Comparison of ENCODE assay signal across 12 mouse cellular contexts in genomic region chr3:148978541-148978940, GRCm38 (mm10). TPM values are rescaled to one million over a fixed set of nuclear protein-coding genes. Genes with fewer than 3 reads are reported as not detected.
A peak's percentile ranks its signal among the peaks of the same experiment; 100 is the strongest.
DNase-seq lines count a peak whose midpoint lies in the region; ATAC-seq and TF ChIP-seq lines count a peak whose summit lies in the region.
"Had no signal": no experiment of that assay in that cellular context is flagged by ENCODE, and none has a peak within 500 bp of the region (broad histone marks: within the 10 kb centered on the region; RNA-seq: fewer than 3 reads in every experiment).

No protein-coding gene starts in this region.

- ATAC-seq in forebrain, embryonic 14.5 days: peak; percentile 35; the same call in 1 of the 2 replicates
- no peak for ATAC-seq in kidney, postnatal 0 days (replicated peaks; ENCODE audit: low FRiP score, low read depth)
- ATAC-seq in kidney, embryonic 15.5 days (replicated peaks; ENCODE audit: low FRiP score): no peak
- no peak for ATAC-seq in embryonic facial prominence, embryonic 15.5 days (ENCODE audit: insufficient number of reproducible peaks, low FRiP score, low TSS enrichment, low read depth)

- H3K79me2 ChIP-seq in CH12.LX (replicated peaks; ENCODE audit: control insufficient read depth, extremely low read depth, insufficient read depth, poor library complexity, severe bottlenecking): no peaks in the 10 kb centered on the region

- dilution Hi-C loops in CH12.LX (cut with MboI; ENCODE audit: extremely low pct_ligation_motif_present, extremely low pct_unique_long_range_greater_than_20kb, low sequenced_read_pairs): no loop called here

- H3K4me3 ChIP-seq in forebrain, embryonic 14.5 days (ENCODE audit: low read depth, low read length): no peak overlapping the region
- H3K4me3 ChIP-seq in forebrain, embryonic 10.5 days: no peak overlapping the region
- no peak overlapping the region for H3K4me3 ChIP-seq in kidney, postnatal 0 days (replicated peaks; ENCODE audit: low read depth, low read length)
- H3K4me3 ChIP-seq in kidney, embryonic 15.5 days (replicated peaks): no peak overlapping the region
- no peak overlapping the region for H3K4me3 ChIP-seq in CH12.LX (replicated peaks in 1 of 3; ENCODE audit: low read depth in 2 of 3, low read length in 2 of 3, poor library complexity in 1 of 3)
- H3K4me3 ChIP-seq in embryonic facial prominence, embryonic 15.5 days (replicated peaks): no peak overlapping the region
- H3K4me3 ChIP-seq: heart, embryonic 12.5 days; limb, embryonic 12.5 days had no signal

- H3K36me3 ChIP-seq in forebrain, embryonic 14.5 days (ENCODE audit: control insufficient read depth, insufficient read depth, low read length): no peaks in the 10 kb centered on the region
- peaks cover 12% of the 10 kb centered on the region; the same call in 1 of the 2 replicates for H3K36me3 ChIP-seq in forebrain, embryonic 10.5 days (replicated peaks)
- H3K36me3 ChIP-seq in kidney, postnatal 0 days (ENCODE audit: insufficient read depth, low read length): no peaks in the 10 kb centered on the region
- no peaks in the 10 kb centered on the region for H3K36me3 ChIP-seq in kidney, embryonic 15.5 days
- H3K36me3 ChIP-seq in CH12.LX (replicated peaks in 1 of 2; ENCODE audit: control insufficient read depth in 1 of 2, insufficient read depth in 1 of 2, low read length in 1 of 2): no peaks in the 10 kb centered on the region
- no peaks in the 10 kb centered on the region for H3K36me3 ChIP-seq in embryonic facial prominence, embryonic 15.5 days
- H3K36me3 ChIP-seq: heart, embryonic 12.5 days; limb, embryonic 12.5 days had no signal

- peak; percentile 62; the same call in 1 of the 2 replicates for TF ChIP-seq CTCF in kidney, postnatal 0 days (IDR thresholded peaks at IDR 0.05; ENCODE audit: low read depth)
- TF ChIP-seq CTCF in CH12.LX (conservative IDR thresholded peaks at IDR 0.05 in 1 of 2, IDR thresholded peaks at IDR 0.05 in 1 of 2; ENCODE audit: low read depth in 2 of 2, low read length in 2 of 2): peak in 1 of 2 experiments; percentile 61; a peak in 2 of 4 replicates

- no peaks in the 10 kb centered on the region for H3K9me3 ChIP-seq in forebrain, embryonic 14.5 days (replicated peaks; ENCODE audit: control insufficient read depth, low read length)
- H3K9me3 ChIP-seq in forebrain, embryonic 10.5 days: no peaks in the 10 kb centered on the region
- H3K9me3 ChIP-seq in kidney, postnatal 0 days (replicated peaks; ENCODE audit: low read length): no peaks in the 10 kb centered on the region
- H3K9me3 ChIP-seq in kidney, embryonic 15.5 days (replicated peaks): no peaks in the 10 kb centered on the region
- no peaks in the 10 kb centered on the region for H3K9me3 ChIP-seq in CH12.LX (replicated peaks; ENCODE audit: low read length)
- no peaks in the 10 kb centered on the region for H3K9me3 ChIP-seq in embryonic facial prominence, embryonic 15.5 days (replicated peaks)
- H3K9me3 ChIP-seq: heart, embryonic 12.5 days; limb, embryonic 12.5 days had no signal

- peak overlapping the region; percentile 63 for H3K4me2 ChIP-seq in forebrain, embryonic 14.5 days (ENCODE audit: low read length)
- H3K4me2 ChIP-seq in kidney, postnatal 0 days (ENCODE audit: low read length): no peak overlapping the region
- H3K4me2 ChIP-seq in kidney, embryonic 15.5 days: no peak overlapping the region
- H3K4me2 ChIP-seq in CH12.LX (ENCODE audit: insufficient read depth, low read depth, poor library complexity, severe bottlenecking): peak overlapping the region; percentile 29
- H3K4me2 ChIP-seq in embryonic facial prominence, embryonic 15.5 days (replicated peaks): no peak overlapping the region
- H3K4me2 ChIP-seq: limb, embryonic 12.5 days had no signal

- H3K27ac ChIP-seq in forebrain, embryonic 14.5 days (ENCODE audit: low read depth, low read length): no peak overlapping the region
- H3K27ac ChIP-seq in forebrain, embryonic 10.5 days: no peak overlapping the region
- no peak overlapping the region for H3K27ac ChIP-seq in kidney, postnatal 0 days
- H3K27ac ChIP-seq in kidney, embryonic 15.5 days: no peak overlapping the region
- no peak overlapping the region for H3K27ac ChIP-seq in CH12.LX (ENCODE audit: insufficient read depth, low read depth)
- H3K27ac ChIP-seq in embryonic facial prominence, embryonic 15.5 days (replicated peaks): 0 out of 2 replicates have a peak overlapping the region, but pooled peaks have one; percentile 2
- H3K27ac ChIP-seq: limb, embryonic 12.5 days had no signal

- peaks cover 21% of the 10 kb centered on the region for H3K4me1 ChIP-seq in forebrain, embryonic 14.5 days (ENCODE audit: control insufficient read depth, insufficient read depth, low read length)
- peaks cover 64% of the 10 kb centered on the region for H3K4me1 ChIP-seq in forebrain, embryonic 10.5 days
- H3K4me1 ChIP-seq in kidney, postnatal 0 days (replicated peaks; ENCODE audit: insufficient read depth, low read length): peaks cover 4% of the 10 kb centered on the region; the same call in 1 of the 2 replicates
- H3K4me1 ChIP-seq in kidney, embryonic 15.5 days: peaks cover 35% of the 10 kb centered on the region
- peaks cover 2 to 9% of the 10 kb centered on the region in 2 experiments; a peak in 1 of 4 replicates for H3K4me1 ChIP-seq in CH12.LX (ENCODE audit: control insufficient read depth in 1 of 2, insufficient read depth in 2 of 2)
- H3K4me1 ChIP-seq in embryonic facial prominence, embryonic 15.5 days: peaks cover 29% of the 10 kb centered on the region

- WGBS in forebrain, embryonic 14.5 days: 22% methylated on average over 8 of the region's 8 CpGs
- WGBS in forebrain, embryonic 10.5 days: 66% methylated on average over 8 of the region's 8 CpGs
- 56% methylated on average over 8 of the region's 8 CpGs for WGBS in kidney, postnatal 0 days
- WGBS in kidney, embryonic 15.5 days: 66% methylated on average over 8 of the region's 8 CpGs
- WGBS in embryonic facial prominence, embryonic 15.5 days: 38% methylated on average over 8 of the region's 8 CpGs

- TF ChIP-seq POLR2A in CH12.LX (IDR thresholded peaks at IDR 0.05; ENCODE audit: low read depth, low read length): no peak

- peak; percentile 74 for TF ChIP-seq RAD21 in CH12.LX (IDR thresholded peaks at IDR 0.05; ENCODE audit: low read depth, low read length)

- no peak for TF ChIP-seq EP300 in CH12.LX (IDR thresholded peaks at IDR 0.05; ENCODE audit: low read length)

- in situ Hi-C loops in CH12.LX (cut with MboI; ENCODE audit: low pct_ligation_motif_present, low pct_unique_long_range_greater_than_20kb, low sequenced_read_pairs): no loop called here

- no peak overlapping the region for H3K9ac ChIP-seq in forebrain, embryonic 14.5 days (ENCODE audit: low read length)
- H3K9ac ChIP-seq in kidney, postnatal 0 days (ENCODE audit: low read depth, low read length): no peak overlapping the region
- no peak overlapping the region for H3K9ac ChIP-seq in kidney, embryonic 15.5 days
- H3K9ac ChIP-seq in CH12.LX (ENCODE audit: insufficient read depth, low read depth): no peak overlapping the region
- H3K9ac ChIP-seq in embryonic facial prominence, embryonic 15.5 days: no peak overlapping the region
- H3K9ac ChIP-seq: heart, embryonic 12.5 days; limb, embryonic 12.5 days had no signal

- no peaks in the 10 kb centered on the region for H3K27me3 ChIP-seq in forebrain, embryonic 14.5 days (replicated peaks; ENCODE audit: control insufficient read depth, insufficient read depth, low read length)
- H3K27me3 ChIP-seq in forebrain, embryonic 10.5 days (ENCODE audit: poor library complexity, severe bottlenecking): no peaks in the 10 kb centered on the region
- H3K27me3 ChIP-seq in kidney, postnatal 0 days (ENCODE audit: insufficient read depth, low read length): no peaks in the 10 kb centered on the region
- no peaks in the 10 kb centered on the region for H3K27me3 ChIP-seq in kidney, embryonic 15.5 days
- no peaks in the 10 kb centered on the region for H3K27me3 ChIP-seq in CH12.LX (replicated peaks)
- H3K27me3 ChIP-seq in embryonic facial prominence, embryonic 15.5 days: no peaks in the 10 kb centered on the region
- H3K27me3 ChIP-seq: heart, embryonic 12.5 days; limb, embryonic 12.5 days had no signal

- peak; percentile 78 for DNase-seq in forebrain, embryonic 14.5 days (ENCODE audit: low spot score)
- no peak for DNase-seq in forebrain, embryonic 10.5 days (ENCODE audit: extremely low spot score, low spot score)
- peak; percentile 57 for DNase-seq in kidney, postnatal 0 days (ENCODE audit: low spot score)
- DNase-seq in CH12.LX (ENCODE audit: extremely low read depth): no peak
- no peak for DNase-seq in adrenal gland, postnatal 36 days
- DNase-seq in right cerebral cortex, adult 2 months (ENCODE audit: low spot score in 2 of 2): no peak
- DNase-seq: kidney, adult 11 months; thymus, adult 18-20 months had no signal

TF ChIP-seq in CH12.LX, 34 proteins besides CTCF, POLR2A, EP300 and RAD21:
- TF ChIP-seq HCFC1 (IDR thresholded peaks at IDR 0.05; ENCODE audit: low read depth, low read length) (no peak), ZC3H11A (IDR thresholded peaks at IDR 0.05; ENCODE audit: low read depth, low read length) (peak; percentile 35), ZKSCAN1 (IDR thresholded peaks at IDR 0.05; ENCODE audit: borderline replicate concordance, low read depth, low read length) (no peak), MYC (IDR thresholded peaks at IDR 0.05; ENCODE audit: low read depth, low read length) (peak; percentile 47; the same call in 1 of the 2 replicates), MAX (IDR thresholded peaks at IDR 0.05; ENCODE audit: low read length) (no peak), SMC3 (IDR thresholded peaks at IDR 0.05; ENCODE audit: low read depth, low read length) (peak; percentile 73), KAT2A (IDR thresholded peaks at IDR 0.05; ENCODE audit: insufficient replicate concordance, low read length) (no peak), MEF2A (IDR thresholded peaks at IDR 0.05; ENCODE audit: borderline replicate concordance, low read depth, low read length) (no peak), CHD2 (IDR thresholded peaks at IDR 0.05; ENCODE audit: low read length) (no peak), MAZ (IDR thresholded peaks at IDR 0.05; ENCODE audit: low read depth, low read length) (no peak), NRF1 (IDR thresholded peaks at IDR 0.05; ENCODE audit: low read depth, low read length) (no peak)
TF ChIP-seq in CH12.LX: peak in this region for 3.

RNA-seq across cellular contexts. Expression of gene Adgrl2, which starts 11.8 kb away (rescaled TPM):
- polyA plus RNA-seq in forebrain, embryonic 14.5 days (2014; fragmentation: Nextera tagmentation; extraction: Ambion mirVana): 69.4 and 92.3 TPM in 2 replicates
- 78.1 and 81.6 TPM in 2 replicates for polyA plus RNA-seq in forebrain, embryonic 10.5 days (2016; fragmentation: Nextera tagmentation; extraction: Ambion mirVana)
- polyA plus RNA-seq in kidney, postnatal 0 days (2015; fragmentation: Nextera tagmentation; extraction: Ambion mirVana): 41.8 and 42.5 TPM in 2 replicates
- polyA plus RNA-seq in kidney, embryonic 15.5 days (2015; fragmentation: Nextera tagmentation; extraction: Ambion mirVana): 62.1 and 64.6 TPM in 2 replicates
- total RNA-seq in CH12.LX (2012; rRNA removed): 0.34 and 0.63 TPM in 2 replicates
- total RNA-seq in CH12.LX (2014; rRNA removed): 3.1 and 3.2 TPM in 2 replicates
- polyA plus RNA-seq in CH12.LX (2012; ENCODE audit: insufficient read length, low read depth): 4.3 and 6.6 TPM in 2 replicates
- polyA plus RNA-seq in embryonic facial prominence, embryonic 15.5 days (2015; fragmentation: Nextera tagmentation; extraction: Ambion mirVana): 83.6 and 86.7 TPM in 2 replicates
- total RNA-seq in adrenal gland, postnatal 36 days (2021): 10 to 100 TPM; 71.9 to 94.9 TPM

Comparison
In these comparisons a context has a peak if more than half of its experiments do, and no peak if none do; other contexts are left out.
1. DNase-seq: peak in forebrain, embryonic 14.5 days (single experiment) and kidney, postnatal 0 days (single experiment); none in forebrain, embryonic 10.5 days (single experiment), CH12.LX (single experiment), adrenal gland, postnatal 36 days (0 of 2) and right cerebral cortex, adult 2 months (0 of 2).
2. H3K4me2 ChIP-seq: peak in forebrain, embryonic 14.5 days (single experiment) and CH12.LX (single experiment); none in kidney, postnatal 0 days (single experiment), kidney, embryonic 15.5 days (single experiment) and embryonic facial prominence, embryonic 15.5 days (single experiment).